ENCODE assay signal across 8 mouse cellular contexts in genomic region chr1:105990138-105990821, GRCm38 (mm10). TPM values are rescaled to one million over a fixed set of nuclear protein-coding genes. Genes with fewer than 3 reads are reported as not detected.
DNase-seq lines count a peak whose midpoint lies in the region; ATAC-seq and TF ChIP-seq lines count a peak whose summit lies in the region.

Gene Zcchc2 (plus strand): TSS chr1:105990406.

- peaks cover 17% of the 10 kb centered on the region for H3K4me1 ChIP-seq in bone marrow macrophage, adult 2 months (ENCODE audit: control insufficient read depth, insufficient read depth, low read length)
- 0 out of 2 replicates have a peak, but pooled peaks cover 3% of the 10 kb centered on the region for H3K4me1 ChIP-seq in embryonic fibroblast, embryonic 13.5 days (ENCODE audit: control insufficient read depth, insufficient read depth, low read length)
- H3K4me1 ChIP-seq in kidney, embryonic 14.5 days (ENCODE audit: control insufficient read depth, insufficient read depth, low read length), result peaks cover 19% of the 10 kb centered on the region
- peaks cover 26% of the 10 kb centered on the region for H3K4me1 ChIP-seq in limb, embryonic 15.5 days

- no peak for TF ChIP-seq POLR2A in bone marrow macrophage, adult 2 months (IDR thresholded peaks at IDR 0.05; ENCODE audit: borderline replicate concordance, low read depth, low read length)
- peak; percentile 91 for TF ChIP-seq POLR2A in embryonic fibroblast, embryonic 13.5 days (IDR thresholded peaks at IDR 0.05; ENCODE audit: low read depth, low read length)

- peak; percentile 95 for ATAC-seq in kidney, embryonic 14.5 days (ENCODE audit: low FRiP score, low TSS enrichment)
- ATAC-seq in limb, embryonic 15.5 days (ENCODE audit: insufficient number of reproducible peaks, low FRiP score, low TSS enrichment, low read depth), result peak; percentile 97

- under 1% methylated on average over 44 of the region's 83 CpGs for WGBS in kidney, embryonic 14.5 days
- WGBS in limb, embryonic 15.5 days, result under 1% methylated on average over 66 of the region's 83 CpGs

- H3K27ac ChIP-seq in bone marrow macrophage, adult 2 months (ENCODE audit: insufficient read depth, low read depth, low read length), result peak within 1 kb of the TSS; percentile 85
- peak within 1 kb of the TSS; percentile 84 for H3K27ac ChIP-seq in embryonic fibroblast, embryonic 13.5 days (ENCODE audit: insufficient read depth, low read length)
- H3K27ac ChIP-seq in kidney, embryonic 14.5 days (ENCODE audit: low read depth, low read length), result peak within 1 kb of the TSS; percentile 89
- peak within 1 kb of the TSS; percentile 97 for H3K27ac ChIP-seq in limb, embryonic 15.5 days

- TF ChIP-seq CTCF in bone marrow macrophage, adult 2 months (IDR thresholded peaks at IDR 0.05; ENCODE audit: low read depth, low read length), result no peak
- no peak for TF ChIP-seq CTCF in embryonic fibroblast, embryonic 13.5 days (IDR thresholded peaks at IDR 0.05; ENCODE audit: borderline replicate concordance, insufficient read depth, low read length)

- H3K4me2 ChIP-seq in kidney, embryonic 14.5 days (replicated peaks; ENCODE audit: low read depth, low read length), result peak within 1 kb of the TSS; percentile 79
- peak within 1 kb of the TSS; percentile 96 for H3K4me2 ChIP-seq in limb, embryonic 15.5 days

- no peaks in the 10 kb centered on the region for H3K9me3 ChIP-seq in kidney, embryonic 14.5 days (ENCODE audit: control insufficient read depth, low read length)
- no peaks in the 10 kb centered on the region for H3K9me3 ChIP-seq in limb, embryonic 15.5 days

- H3K27me3 ChIP-seq in kidney, embryonic 14.5 days (ENCODE audit: control insufficient read depth, insufficient read depth, low read length), result no peaks in the 10 kb centered on the region
- H3K27me3 ChIP-seq in limb, embryonic 15.5 days, result no peaks in the 10 kb centered on the region

- no peaks in the 10 kb centered on the region for H3K36me3 ChIP-seq in kidney, embryonic 14.5 days (ENCODE audit: control insufficient read depth, insufficient read depth, low read length)
- no peaks in the 10 kb centered on the region for H3K36me3 ChIP-seq in limb, embryonic 15.5 days

- peak; percentile 99 for DNase-seq in A20 (ENCODE audit: low read depth, low spot score)
- peak; percentile 98 to 99 for DNase-seq in heart, adult 9 months (ENCODE audit: low spot score in 2 of 2)
- DNase-seq in monocyte, adult 2 months (ENCODE audit: low read depth in 1 of 2, low spot score in 2 of 2), result peak; percentile 95 to 98
- peak; percentile 98 for DNase-seq in spleen, postnatal 36 days (ENCODE audit: low spot score in 2 of 2)

- H3K4me3 ChIP-seq in bone marrow macrophage, adult 2 months (ENCODE audit: insufficient read depth, low read length), result peak within 1 kb of the TSS; percentile 85
- H3K4me3 ChIP-seq in embryonic fibroblast, embryonic 13.5 days (ENCODE audit: insufficient read depth, low read length), result peak within 1 kb of the TSS; percentile 91
- H3K4me3 ChIP-seq in kidney, embryonic 14.5 days (ENCODE audit: low read length), result peak within 1 kb of the TSS; percentile 86
- peak within 1 kb of the TSS; percentile 80 for H3K4me3 ChIP-seq in limb, embryonic 15.5 days

- H3K9ac ChIP-seq in kidney, embryonic 14.5 days (ENCODE audit: low read depth, low read length), result peak within 1 kb of the TSS; percentile 84
- H3K9ac ChIP-seq in limb, embryonic 15.5 days, result peak within 1 kb of the TSS; percentile 79

RNA-seq across cellular contexts. Expression of gene Zcchc2, which starts in this region (rescaled TPM):
- 15.9 and 18.0 TPM in 2 replicates for polyA plus RNA-seq in bone marrow macrophage, adult 2 months (2012; ENCODE audit: insufficient read depth, insufficient read length, missing spikeins)
- polyA plus RNA-seq in embryonic fibroblast, embryonic 13.5 days (2011; ENCODE audit: insufficient read length, low read depth, missing spikeins), result 16.3 and 18.3 TPM in 2 replicates
- 3.3 and 5.0 TPM in 2 replicates for polyA plus RNA-seq in kidney, embryonic 14.5 days (2014; fragmentation: Nextera tagmentation; extraction: Ambion mirVana)
- polyA plus RNA-seq in limb, embryonic 15.5 days (2015; fragmentation: Nextera tagmentation; extraction: Ambion mirVana), result 2.1 TPM in 2 replicates

Comparison
In these comparisons a context has a peak if more than half of its experiments do, and no peak if none do; other contexts are left out.
1. Peak in every context shown above with its lines: DNase-seq, ATAC-seq, H3K4me3 ChIP-seq and H3K27ac ChIP-seq.